Mouse (Mus musculus) neural tube, embryonic 14.5 days (tissue): ENCODE measurements at regions not wholly inside any gene's neighbourhood (a gene's known extent, or its start where the extent isn't known, plus 50 kb on each side); places are given as distances from the start of the nearest gene placed in this dataset.
A peak's percentile ranks its signal among the peaks of the same experiment; 100 is the strongest.

Experiments
- ATAC-seq: fragments of 200-750 bp; cut with Nextera tagmentation; 2 replicates; pipeline ENCODE4 v1.8.0; 2017; ENCODE audit warnings: low read depth, mild to moderate bottlenecking, moderate TSS enrichment, moderate library complexity
- H3K27ac ChIP-seq: fragments of 300-500 bp; sonication (generic); 2 replicates; pipeline ENCODE4 v1.5.1; 2014; ENCODE audit warnings: low read depth, mild to moderate bottlenecking, control low read depth, low read length, moderate library complexity, mixed read lengths
- H3K27me3 ChIP-seq: fragments of 300-500 bp; sonication (generic); 2 replicates; pipeline ENCODE4 v1.6.1; 2014; ENCODE audit warnings: low read length; ENCODE audit not compliant: control insufficient read depth, insufficient read depth
- H3K36me3 ChIP-seq: fragments of 300-500 bp; sonication (generic); 2 replicates; pipeline ENCODE4 v1.6.1; 2014; ENCODE audit warnings: low read length, mixed read lengths; ENCODE audit not compliant: control insufficient read depth, insufficient read depth
- H3K4me1 ChIP-seq: fragments of 300-500 bp; sonication (generic); 2 replicates; pipeline ENCODE4 v1.6.1; 2014; ENCODE audit warnings: low read length; ENCODE audit not compliant: control insufficient read depth, insufficient read depth
- H3K4me2 ChIP-seq: fragments of 300-500 bp; sonication (generic); 2 replicates; pipeline ENCODE4 v1.6.1; 2014; ENCODE audit warnings: mild to moderate bottlenecking, low read depth, low read length, control low read depth
- H3K4me3 ChIP-seq: fragments of 300-500 bp; sonication (generic); 2 replicates; pipeline ENCODE4 v1.5.1; 2014; ENCODE audit warnings: low read depth, low read length, control low read depth, mixed read lengths
- H3K9ac ChIP-seq: fragments of 300-500 bp; sonication (generic); replicated peaks from 2 replicates; pipeline ENCODE4 v1.6.1; 2014; ENCODE audit warnings: low read depth, mild to moderate bottlenecking, control low read depth, low read length, mixed read lengths
- H3K9me3 ChIP-seq: fragments of 300-500 bp; sonication (generic); 2 replicates; pipeline ENCODE4 v1.6.1; 2016; ENCODE audit warnings: low read length; ENCODE audit not compliant: control insufficient read depth
- WGBS: fragments of 180-500 bp; shearing (Covaris S2); extraction: QIAGEN DNeasy Blood & Tissue Kit; methylation state at CpG from one replicate; pipeline ENCODE4 v1.1.7; 2014; 5-methylcytosine and 5-hydroxymethylcytosine counted together

- H3K4me2 ChIP-seq = no peak overlapping the region
- WGBS = 88% methylated on average over 1 of the region's 1 CpGs
- no peaks in the 10 kb centered on the region for H3K9me3 ChIP-seq
- no peaks in the 10 kb centered on the region for H3K36me3 ChIP-seq
- no peaks in the 10 kb centered on the region for H3K4me1 ChIP-seq
- H3K27me3 ChIP-seq = no peaks in the 10 kb centered on the region
- H3K9ac ChIP-seq = no peak overlapping the region
- no peak overlapping the region for H3K27ac ChIP-seq
- ATAC-seq = no peak
- no peak overlapping the region for H3K4me3 ChIP-seq
Measured at GRCm38 (mm10) chr13:84602612-84603011, 380.5 kb downstream of the Tmem161b start.

DNA sequence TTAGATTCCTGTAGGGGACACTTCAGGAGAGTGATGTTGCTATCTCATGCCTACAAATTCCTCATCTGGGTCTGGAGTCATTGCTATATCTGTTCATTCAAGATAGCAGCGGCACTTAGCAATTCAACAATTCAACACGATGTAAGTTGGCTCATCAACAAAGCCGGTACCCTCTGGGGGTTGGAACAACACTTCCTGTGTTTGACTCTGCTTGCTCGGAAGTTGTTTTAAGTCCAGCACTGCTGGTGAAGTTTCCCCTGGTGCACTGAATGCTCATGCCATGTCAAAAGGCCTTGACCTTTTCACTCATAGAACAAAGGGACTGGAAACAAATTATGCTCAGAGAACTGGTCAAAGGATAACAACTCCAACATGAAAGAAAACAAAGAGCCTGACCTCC is 390.4 kb downstream of the Tmem161b start:
- 5% methylated on average over 4 of the region's 4 CpGs for WGBS
- no peak overlapping the region for H3K27ac ChIP-seq
- no peaks in the 10 kb centered on the region for H3K27me3 ChIP-seq

GRCm38 (mm10) chr13:84613004-84613403 is 390.9 kb downstream of the Tmem161b start:
- 6% methylated on average over 2 of the region's 2 CpGs for WGBS
- no peak; the same call in 1 of the 2 replicates for ATAC-seq

More for the DNA sequence above, 390.4 kb downstream of the Tmem161b start:
- no peaks in the 10 kb centered on the region for H3K36me3 ChIP-seq
- H3K4me1 ChIP-seq = no peaks in the 10 kb centered on the region
- no peak overlapping the region for H3K4me2 ChIP-seq
- peak; percentile 41 for ATAC-seq
- no peak overlapping the region for H3K9ac ChIP-seq
- no peak overlapping the region for H3K4me3 ChIP-seq
- no peaks in the 10 kb centered on the region for H3K9me3 ChIP-seq

DNA sequence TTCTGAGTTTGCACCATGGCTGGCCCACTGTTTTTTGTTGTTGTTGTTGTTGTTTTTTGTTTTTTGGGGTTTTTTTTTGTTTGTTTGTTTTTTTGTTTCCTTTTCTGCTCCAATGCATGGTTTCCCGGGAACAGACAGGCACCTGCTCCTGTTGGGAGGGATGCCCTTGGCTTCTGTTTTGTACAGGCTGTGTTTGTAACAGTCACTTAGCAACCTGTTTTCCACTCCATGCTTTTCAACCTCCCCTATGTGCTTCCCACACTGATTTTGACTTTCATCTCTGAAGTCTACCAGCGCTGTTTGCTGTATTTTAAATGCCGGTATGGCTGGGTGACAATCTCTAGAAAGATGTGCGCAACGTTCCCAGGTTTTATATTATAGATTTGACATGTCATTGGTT is 402.6 kb downstream of the Tmem161b start:
- WGBS = 55% methylated on average over 5 of the region's 5 CpGs
- no peaks in the 10 kb centered on the region for H3K4me1 ChIP-seq

More at GRCm38 (mm10) chr13:84613004-84613403, 390.9 kb downstream of the Tmem161b start:
- Histone ChIP-seq H3K9me3 (no peaks in the 10 kb centered on the region), H3K9ac (no peak overlapping the region), H3K36me3 (no peaks in the 10 kb centered on the region), H3K27me3 (no peaks in the 10 kb centered on the region), H3K4me3 (no peak overlapping the region), H3K4me2 (no peak overlapping the region), H3K27ac (no peak overlapping the region), H3K4me1 (no peaks in the 10 kb centered on the region)

DNA sequence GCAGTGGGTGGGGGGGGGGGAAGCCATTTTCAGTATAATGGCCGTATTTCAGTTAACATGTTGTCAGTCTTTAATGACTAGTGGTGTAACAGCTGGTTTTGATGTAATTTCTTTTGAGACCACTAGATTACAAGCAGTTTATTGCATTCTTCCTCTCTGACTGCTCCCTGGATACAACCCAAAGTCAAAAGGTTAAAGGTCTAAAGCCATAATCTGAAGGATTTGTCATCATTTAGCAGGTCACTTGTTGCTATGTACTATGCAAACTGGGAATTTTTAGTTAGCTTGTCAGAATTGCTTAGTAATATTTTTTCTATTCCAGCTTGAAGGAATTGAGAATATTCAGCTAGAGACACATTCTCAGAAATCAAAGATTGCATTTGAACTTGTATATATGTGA is 403.4 kb downstream of the Tmem161b start:
- H3K27me3 ChIP-seq = no peaks in the 10 kb centered on the region
- H3K4me1 ChIP-seq = no peaks in the 10 kb centered on the region
- H3K4me2 ChIP-seq = no peak overlapping the region
- H3K36me3 ChIP-seq = no peaks in the 10 kb centered on the region
- 3% methylated on average over 1 of the region's 1 CpGs for WGBS
- no peak overlapping the region for H3K9ac ChIP-seq
- ATAC-seq = no peak
- H3K4me3 ChIP-seq = no peak overlapping the region
- H3K27ac ChIP-seq = no peak overlapping the region
- H3K9me3 ChIP-seq = no peaks in the 10 kb centered on the region

More for the DNA sequence above, 402.6 kb downstream of the Tmem161b start:
- H3K9me3 ChIP-seq = no peaks in the 10 kb centered on the region
- ATAC-seq = no peak
- no peaks in the 10 kb centered on the region for H3K27me3 ChIP-seq
- no peak overlapping the region for H3K4me3 ChIP-seq
- no peak overlapping the region for H3K27ac ChIP-seq
- no peak overlapping the region for H3K9ac ChIP-seq
- no peaks in the 10 kb centered on the region for H3K36me3 ChIP-seq
- no peak overlapping the region for H3K4me2 ChIP-seq

GRCm38 (mm10) chr13:84625927-84626326 is 403.8 kb downstream of the Tmem161b start:
- WGBS = 10% methylated on average over 2 of the region's 2 CpGs

DNA sequence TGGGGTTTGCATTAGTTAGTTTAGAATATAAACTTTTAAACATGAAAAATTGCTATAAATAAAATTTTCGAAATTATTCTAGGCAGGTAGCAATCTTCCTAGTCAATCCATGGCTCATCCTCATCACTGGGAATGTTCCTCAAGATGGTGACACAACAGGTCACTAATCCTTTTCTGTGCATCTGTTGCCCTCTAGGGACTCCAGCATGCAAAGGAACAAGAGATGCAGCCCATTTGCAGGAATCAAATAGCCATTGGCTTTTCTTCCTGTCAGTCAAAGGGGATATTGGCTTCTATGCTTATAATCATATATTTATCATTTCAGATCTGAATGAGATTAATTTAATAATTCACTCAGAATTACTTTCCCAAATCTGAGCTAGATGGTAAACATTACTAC is 404.3 kb downstream of the Tmem161b start:
- no peak overlapping the region for H3K27ac ChIP-seq
- no peaks in the 10 kb centered on the region for H3K9me3 ChIP-seq
- no peak for ATAC-seq
- H3K27me3 ChIP-seq = no peaks in the 10 kb centered on the region
- no peak overlapping the region for H3K9ac ChIP-seq
- H3K4me1 ChIP-seq = no peaks in the 10 kb centered on the region
- no peaks in the 10 kb centered on the region for H3K36me3 ChIP-seq
- no peak overlapping the region for H3K4me2 ChIP-seq
- WGBS = 20% methylated on average over 1 of the region's 1 CpGs
- H3K4me3 ChIP-seq = no peak overlapping the region

More at GRCm38 (mm10) chr13:84625927-84626326, 403.8 kb downstream of the Tmem161b start:
- no peak overlapping the region for H3K9ac ChIP-seq
- H3K4me2 ChIP-seq = no peak overlapping the region
- H3K4me1 ChIP-seq = no peaks in the 10 kb centered on the region
- no peaks in the 10 kb centered on the region for H3K27me3 ChIP-seq
- ATAC-seq = no peak
- no peaks in the 10 kb centered on the region for H3K36me3 ChIP-seq
- H3K27ac ChIP-seq = no peak overlapping the region
- no peak overlapping the region for H3K4me3 ChIP-seq
- H3K9me3 ChIP-seq = no peaks in the 10 kb centered on the region

DNA sequence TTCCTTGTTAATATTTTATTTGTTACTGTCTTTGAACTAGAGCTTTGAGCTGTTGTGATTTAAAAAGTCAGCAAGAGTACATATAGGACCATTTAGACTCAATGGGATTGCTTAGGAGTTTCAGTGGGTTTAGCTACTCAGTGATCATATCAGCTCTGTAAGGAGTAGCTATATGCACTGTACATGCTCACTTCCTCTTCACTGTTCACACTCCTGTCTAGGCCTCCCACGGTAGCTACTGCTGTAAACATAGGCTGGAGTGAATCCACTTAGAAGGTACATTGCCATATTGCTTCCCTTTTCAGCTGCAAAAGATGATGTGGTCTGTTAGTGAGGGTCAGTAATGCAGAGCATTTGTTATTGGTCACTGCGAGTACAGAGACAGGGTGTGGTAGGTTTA is 408.6 kb downstream of the Tmem161b start:
- no peak overlapping the region for H3K27ac ChIP-seq
- H3K4me1 ChIP-seq = no peaks in the 10 kb centered on the region
- WGBS = 89% methylated on average over 2 of the region's 2 CpGs
- H3K4me2 ChIP-seq = no peak overlapping the region
- H3K9me3 ChIP-seq = no peaks in the 10 kb centered on the region
- no peak overlapping the region for H3K4me3 ChIP-seq
- H3K27me3 ChIP-seq = no peaks in the 10 kb centered on the region
- no peak for ATAC-seq
- H3K36me3 ChIP-seq = no peaks in the 10 kb centered on the region
- no peak overlapping the region for H3K9ac ChIP-seq

DNA sequence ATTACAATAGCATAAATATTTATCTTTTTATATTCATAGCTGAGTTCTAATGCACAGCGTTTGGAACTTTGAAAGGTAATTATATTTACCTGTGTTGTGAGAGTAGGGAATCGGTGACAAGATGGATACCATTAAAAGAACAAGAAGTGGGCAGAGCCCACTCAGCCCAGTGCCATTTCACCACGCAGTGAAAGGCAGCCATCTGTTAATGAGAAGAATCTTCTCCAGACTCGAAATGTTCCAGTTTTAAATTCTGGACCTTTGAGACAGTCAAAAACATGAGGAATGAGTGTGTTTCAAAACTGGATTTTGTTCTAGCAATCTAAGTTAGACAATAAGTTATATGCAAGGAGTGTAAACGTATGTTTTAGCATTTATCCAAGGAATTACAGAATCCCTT is 410.4 kb downstream of the Tmem161b start:
- Histone ChIP-seq H3K9ac (no peak overlapping the region), H3K27ac (no peak overlapping the region), H3K4me3 (no peak overlapping the region), H3K36me3 (no peaks in the 10 kb centered on the region), H3K4me2 (no peak overlapping the region), H3K27me3 (no peaks in the 10 kb centered on the region), H3K4me1 (no peaks in the 10 kb centered on the region), H3K9me3 (no peaks in the 10 kb centered on the region)
- ATAC-seq = no peak
- 87% methylated on average over 5 of the region's 5 CpGs for WGBS

DNA sequence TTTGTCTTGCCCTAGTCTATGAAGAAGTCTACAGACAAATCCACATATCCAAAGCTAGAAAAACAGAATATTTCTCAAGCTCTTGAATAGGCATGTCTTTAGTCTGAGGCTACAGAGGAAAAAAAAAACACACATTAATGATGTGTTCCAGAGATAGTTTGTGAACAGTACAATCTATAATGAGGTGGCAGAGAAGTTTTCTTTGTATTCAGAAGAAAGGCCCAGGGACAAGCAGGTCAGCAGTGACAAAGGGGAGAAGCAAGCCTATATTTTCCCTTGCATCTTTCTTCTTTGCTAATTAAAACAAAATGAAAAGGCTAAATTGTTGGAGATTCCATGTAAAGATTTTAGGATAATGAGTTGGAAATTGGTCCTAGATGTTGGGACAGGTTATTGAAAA is 414.7 kb downstream of the Tmem161b start:
- no peak overlapping the region for H3K4me2 ChIP-seq
- H3K9ac ChIP-seq = no peak overlapping the region
- H3K27ac ChIP-seq = no peak overlapping the region
- H3K36me3 ChIP-seq = no peaks in the 10 kb centered on the region
- no peak for ATAC-seq
- H3K9me3 ChIP-seq = no peaks in the 10 kb centered on the region
- H3K27me3 ChIP-seq = no peaks in the 10 kb centered on the region
- H3K4me1 ChIP-seq = no peaks in the 10 kb centered on the region
- no peak overlapping the region for H3K4me3 ChIP-seq
